Mouse (Mus musculus) kidney, embryonic 14.5 days (tissue): ENCODE data around the gene Tmem216. TPM values are rescaled to one million over a fixed set of nuclear protein-coding genes. Genes with fewer than 3 reads are reported as not detected.

Experiments used
- ATAC-seq: fragments of 200-750 bp; cut with Nextera tagmentation; 2 replicates; pipeline ENCODE4 v1.8.0; 2017; ENCODE audit warnings: moderate number of reproducible peaks, mild to moderate bottlenecking, moderate TSS enrichment, moderate library complexity; ENCODE audit not compliant: low FRiP score, low TSS enrichment
- H3K27ac ChIP-seq: fragments of 300-500 bp; sonication (generic); 2 replicates; pipeline ENCODE4 v1.5.1; 2014; ENCODE audit warnings: low read depth, mild to moderate bottlenecking, low read length, moderate library complexity, mixed read lengths
- H3K27me3 ChIP-seq: fragments of 300-500 bp; sonication (generic); 2 replicates; pipeline ENCODE4 v1.6.1; 2014; ENCODE audit warnings: mild to moderate bottlenecking, low read length; ENCODE audit not compliant: control insufficient read depth, insufficient read depth
- H3K36me3 ChIP-seq: fragments of 300-500 bp; sonication (generic); 2 replicates; pipeline ENCODE4 v1.6.1; 2014; ENCODE audit warnings: low read length, mixed read lengths; ENCODE audit not compliant: control insufficient read depth, insufficient read depth
- H3K4me1 ChIP-seq: fragments of 300-500 bp; sonication (generic); 2 replicates; pipeline ENCODE4 v1.6.1; 2014; ENCODE audit warnings: low read length, mixed read lengths; ENCODE audit not compliant: control insufficient read depth, insufficient read depth
- H3K4me2 ChIP-seq: fragments of 300-500 bp; sonication (generic); replicated peaks from 2 replicates; pipeline ENCODE4 v1.6.1; 2014; ENCODE audit warnings: low read depth, mild to moderate bottlenecking, low read length
- H3K4me3 ChIP-seq: fragments of 300-500 bp; sonication (generic); 2 replicates; pipeline ENCODE4 v1.5.1; 2014; ENCODE audit warnings: mild to moderate bottlenecking, low read length
- H3K9ac ChIP-seq: fragments of 300-500 bp; sonication (generic); 2 replicates; pipeline ENCODE4 v1.6.1; 2014; ENCODE audit warnings: low read depth, mild to moderate bottlenecking, low read length, moderate library complexity
- H3K9me3 ChIP-seq: fragments of 300-500 bp; sonication (generic); 2 replicates; pipeline ENCODE4 v1.6.1; 2016; ENCODE audit warnings: low read length; ENCODE audit not compliant: control insufficient read depth
- WGBS: fragments of 180-500 bp; shearing (Covaris S2); extraction: QIAGEN DNeasy Blood & Tissue Kit; methylation state at CpG from one replicate; pipeline ENCODE4 v1.1.7; 2014; 5-methylcytosine and 5-hydroxymethylcytosine counted together
- polyA plus RNA-seq: library from polyadenylated mRNA; unstranded; fragments of >200 nt; fragmentation: Nextera tagmentation; extraction: Ambion mirVana; gene quantifications from 2 replicates; pipeline ENCODE4 v1.2.1, GENCODE M21; 2014

Gene Tmem216
- polyA plus RNA-seq, 1 experiment from 2014 or later: 57.6 TPM

GRCm38 (mm10) chr19:10520355-10520754 lies 35.7 kb downstream of the Tmem216 start:
- Histone ChIP-seq H3K36me3 (peaks cover 21% of the 10 kb centered on the region), H3K4me1 (peaks cover 4% of the 10 kb centered on the region; the same call in 1 of the 2 replicates), H3K27me3 (no peaks in the 10 kb centered on the region), H3K4me3 (no peak overlapping the region), H3K27ac (no peak overlapping the region), H3K9ac (no peak overlapping the region), H3K9me3 (no peaks in the 10 kb centered on the region), H3K4me2 (no peak overlapping the region)
- no peak for ATAC-seq
- WGBS: 62% methylated on average over 1 of the region's 1 CpGs

GRCm38 (mm10) chr19:10510759-10511330 lies 45.2 kb downstream of the Tmem216 start:
- H3K9me3 ChIP-seq: no peaks in the 10 kb centered on the region
- H3K9ac ChIP-seq: no peak overlapping the region
- H3K36me3 ChIP-seq: peaks cover 27% of the 10 kb centered on the region
- H3K4me3 ChIP-seq: no peak overlapping the region
- no peak overlapping the region for H3K4me2 ChIP-seq
- H3K27ac ChIP-seq: no peak overlapping the region
- WGBS: 81% methylated on average over 6 of the region's 6 CpGs
- H3K27me3 ChIP-seq: no peaks in the 10 kb centered on the region
- ATAC-seq: no peak
- H3K4me1 ChIP-seq: no peaks in the 10 kb centered on the region

GRCm38 (mm10) chr19:10502571-10502970 lies 53.5 kb downstream of the Tmem216 start:
- 19% methylated on average over 4 of the region's 4 CpGs for WGBS
- no peak overlapping the region for H3K4me3 ChIP-seq
- H3K27ac ChIP-seq: no peak overlapping the region
- peaks cover 52% of the 10 kb centered on the region for H3K36me3 ChIP-seq
- no peak; the same call in 1 of the 2 replicates for ATAC-seq
- H3K4me2 ChIP-seq: no peak overlapping the region
- no peaks in the 10 kb centered on the region for H3K4me1 ChIP-seq
- H3K27me3 ChIP-seq: no peaks in the 10 kb centered on the region
- no peaks in the 10 kb centered on the region for H3K9me3 ChIP-seq
- no peak overlapping the region for H3K9ac ChIP-seq

GRCm38 (mm10) chr19:10500581-10500980 lies 55.5 kb downstream of the Tmem216 start:
- Histone ChIP-seq H3K27me3 (no peaks in the 10 kb centered on the region), H3K4me1 (no peaks in the 10 kb centered on the region), H3K9me3 (no peaks in the 10 kb centered on the region), H3K36me3 (peaks cover 47% of the 10 kb centered on the region), H3K4me3 (no peak overlapping the region), H3K4me2 (no peak overlapping the region), H3K27ac (no peak overlapping the region), H3K9ac (no peak overlapping the region)
- WGBS: 95% methylated on average over 8 of the region's 8 CpGs
- no peak for ATAC-seq

GRCm38 (mm10) chr19:10497512-10498160 lies 58.4 kb downstream of the Tmem216 start:
- no peak for ATAC-seq
- H3K9me3 ChIP-seq: no peaks in the 10 kb centered on the region
- H3K9ac ChIP-seq: no peak overlapping the region
- no peak overlapping the region for H3K4me3 ChIP-seq
- WGBS: 44% methylated on average over 8 of the region's 8 CpGs
- H3K4me2 ChIP-seq: no peak overlapping the region
- H3K36me3 ChIP-seq: peaks cover 34% of the 10 kb centered on the region
- no peaks in the 10 kb centered on the region for H3K4me1 ChIP-seq
- H3K27me3 ChIP-seq: no peaks in the 10 kb centered on the region
- H3K27ac ChIP-seq: no peak overlapping the region

GRCm38 (mm10) chr19:10496976-10497375 lies 59.1 kb downstream of the Tmem216 start:
- H3K9ac ChIP-seq: no peak overlapping the region
- H3K4me3 ChIP-seq: no peak overlapping the region
- no peak overlapping the region for H3K4me2 ChIP-seq
- H3K27ac ChIP-seq: no peak overlapping the region
- H3K27me3 ChIP-seq: no peaks in the 10 kb centered on the region
- H3K36me3 ChIP-seq: peaks cover 28% of the 10 kb centered on the region
- H3K9me3 ChIP-seq: no peaks in the 10 kb centered on the region
- WGBS: 73% methylated on average over 2 of the region's 2 CpGs
- ATAC-seq: no peak
- H3K4me1 ChIP-seq: 0 out of 2 replicates have a peak, but pooled peaks cover 5% of the 10 kb centered on the region

GRCm38 (mm10) chr19:10495670-10496069 lies 60.4 kb downstream of the Tmem216 start:
- H3K36me3 ChIP-seq: peaks cover 15% of the 10 kb centered on the region; the same call in 1 of the 2 replicates
- H3K4me1 ChIP-seq: 0 out of 2 replicates have a peak, but pooled peaks cover 11% of the 10 kb centered on the region
- no peak overlapping the region for H3K4me2 ChIP-seq
- no peak overlapping the region for H3K27ac ChIP-seq
- H3K27me3 ChIP-seq: no peaks in the 10 kb centered on the region
- no peak overlapping the region for H3K9ac ChIP-seq
- WGBS: 33% methylated on average over 1 of the region's 1 CpGs
- no peaks in the 10 kb centered on the region for H3K9me3 ChIP-seq
- ATAC-seq: no peak
- no peak overlapping the region for H3K4me3 ChIP-seq

GRCm38 (mm10) chr19:10486264-10486738 lies 69.7 kb downstream of the Tmem216 start:
- H3K36me3 ChIP-seq: no peaks in the 10 kb centered on the region
- no peak overlapping the region for H3K4me3 ChIP-seq
- no peaks in the 10 kb centered on the region for H3K27me3 ChIP-seq
- H3K27ac ChIP-seq: no peak overlapping the region
- WGBS: 16% methylated on average over 9 of the region's 9 CpGs
- H3K4me2 ChIP-seq: no peak overlapping the region
- no peak overlapping the region for H3K9ac ChIP-seq
- ATAC-seq: peak; percentile 83
- no peaks in the 10 kb centered on the region for H3K9me3 ChIP-seq
- H3K4me1 ChIP-seq: no peaks in the 10 kb centered on the region
